Mouse (Mus musculus): ENCODE results near the gene Map3k12. TPM values are rescaled to one million over a fixed set of nuclear protein-coding genes. Genes with fewer than 3 reads are reported as not detected.

Gene Map3k12
- polyA plus RNA-seq, 1 experiment from 2014 or later = 10.4 TPM

DNA sequence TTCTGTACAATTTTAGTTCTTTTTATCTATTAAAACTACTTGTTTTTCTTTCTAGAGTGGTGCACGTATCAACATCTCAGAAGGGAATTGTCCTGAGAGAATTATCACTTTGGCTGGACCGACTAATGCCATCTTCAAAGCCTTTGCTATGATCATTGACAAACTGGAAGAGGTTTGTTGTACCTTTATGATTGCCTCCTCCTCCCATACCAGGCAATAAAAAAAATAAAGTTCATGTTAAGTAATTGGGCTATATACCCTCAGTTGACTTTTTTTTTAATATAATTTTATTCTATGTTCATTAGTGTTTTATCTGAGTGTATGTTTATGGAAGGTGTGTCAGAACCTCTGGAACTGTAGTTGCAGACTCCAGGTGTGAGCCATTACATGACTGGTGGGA lies 42.3 kb downstream of the Map3k12 start:
- ATAC-seq (ENCODE audit: insufficient number of reproducible peaks, insufficient read depth, low FRiP score, low read depth) = no peak
- Histone ChIP-seq H3K9ac (ENCODE audit: low read length) (no peak overlapping the region), H3K36me3 (ENCODE audit: control insufficient read depth, insufficient read depth, low read length) (peaks cover 68% of the 10 kb centered on the region), H3K4me1 (ENCODE audit: control insufficient read depth in 2 of 2, insufficient read depth in 2 of 2, low read length in 2 of 2) (peaks cover 2 to 18% of the 10 kb centered on the region in 2 experiments; a peak in 3 of 4 replicates), H3K4me3 (ENCODE audit: control insufficient read depth in 1 of 2, insufficient read depth in 1 of 2, low read depth in 1 of 2, low read length in 2 of 2) (no peak overlapping the region), H3K4me2 (ENCODE audit: low read length) (no peak overlapping the region), H3K9me3 (ENCODE audit: control insufficient read depth, low read length) (no peaks in the 10 kb centered on the region), H3K27ac (replicated peaks in 1 of 2; ENCODE audit: control insufficient read depth in 1 of 2, insufficient read depth in 1 of 2, low read depth in 2 of 2, low read length in 2 of 2) (no peak overlapping the region), H3K27me3 (ENCODE audit: control insufficient read depth, insufficient read depth, low read length) (no peaks in the 10 kb centered on the region)
- WGBS = 74% methylated on average over 2 of the region's 2 CpGs

DNA sequence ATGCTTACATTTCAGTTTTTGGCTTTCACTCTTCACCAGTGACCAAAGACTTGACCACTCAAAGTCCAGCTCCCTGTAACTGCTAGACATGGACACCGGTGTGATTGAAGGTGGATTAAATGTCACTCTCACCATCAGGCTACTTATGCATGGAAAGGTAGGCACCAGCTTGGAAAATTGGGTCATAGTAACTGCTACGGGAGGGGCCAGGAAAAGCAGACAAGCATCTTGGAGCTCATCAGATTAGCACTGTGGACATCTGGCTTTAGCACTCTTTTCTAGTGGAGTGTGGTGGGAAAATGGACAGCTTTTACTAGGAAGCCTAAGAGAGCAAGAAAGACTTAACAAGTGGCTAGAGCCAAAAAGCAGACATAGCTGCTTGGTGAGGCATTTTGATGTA lies 43.6 kb downstream of the Map3k12 start:
- Histone ChIP-seq H3K9ac (ENCODE audit: low read length) (no peak overlapping the region), H3K27ac (replicated peaks in 1 of 2; ENCODE audit: control insufficient read depth in 1 of 2, insufficient read depth in 1 of 2, low read depth in 2 of 2, low read length in 2 of 2) (no peak overlapping the region), H3K4me3 (ENCODE audit: control insufficient read depth in 1 of 2, insufficient read depth in 1 of 2, low read depth in 1 of 2, low read length in 2 of 2) (no peak overlapping the region), H3K36me3 (ENCODE audit: control insufficient read depth, insufficient read depth, low read length) (peaks cover 56% of the 10 kb centered on the region), H3K4me1 (ENCODE audit: control insufficient read depth in 2 of 2, insufficient read depth in 2 of 2, low read length in 2 of 2) (peaks cover 2 to 18% of the 10 kb centered on the region in 2 experiments; a peak in 3 of 4 replicates), H3K4me2 (ENCODE audit: low read length) (peak overlapping the region; percentile 85), H3K27me3 (ENCODE audit: control insufficient read depth, insufficient read depth, low read length) (no peaks in the 10 kb centered on the region), H3K9me3 (ENCODE audit: control insufficient read depth, low read length) (no peaks in the 10 kb centered on the region)
- ATAC-seq (ENCODE audit: insufficient number of reproducible peaks, insufficient read depth, low FRiP score, low read depth) = no peak
- WGBS = 57% methylated on average over 2 of the region's 2 CpGs

DNA sequence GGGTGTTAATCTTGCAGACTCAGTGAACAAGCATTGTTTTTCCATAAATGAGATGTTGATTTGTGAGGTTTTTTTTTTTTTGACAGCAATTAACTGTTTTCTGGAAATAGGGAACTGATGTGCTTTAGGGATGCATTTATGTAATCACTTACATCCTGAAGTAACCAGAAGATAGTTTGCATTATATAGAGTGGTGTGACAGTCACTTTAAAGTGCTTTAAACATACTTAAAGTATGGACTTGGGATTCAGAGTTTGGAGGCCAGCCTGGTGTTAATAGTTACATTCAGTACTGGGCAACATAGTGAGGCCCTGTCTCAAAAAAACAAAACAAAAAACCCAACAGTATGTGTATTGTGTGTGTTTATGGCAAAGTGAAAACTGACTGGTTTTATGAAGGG lies 45.1 kb downstream of the Map3k12 start:
- H3K9me3 ChIP-seq (ENCODE audit: control insufficient read depth, low read length) = no peaks in the 10 kb centered on the region
- no peaks in the 10 kb centered on the region for H3K27me3 ChIP-seq (ENCODE audit: control insufficient read depth, insufficient read depth, low read length)
- peak overlapping the region; percentile 98 for H3K9ac ChIP-seq (ENCODE audit: low read length)
- H3K4me3 ChIP-seq (ENCODE audit: control insufficient read depth in 1 of 2, insufficient read depth in 1 of 2, low read depth in 1 of 2, low read length in 2 of 2) = peak overlapping the region in 1 of 2 experiments; percentile 92; a peak in 2 of 4 replicates
- peak overlapping the region; percentile 85 for H3K4me2 ChIP-seq (ENCODE audit: low read length)
- no peak overlapping the region; a peak in 1 of 4 replicates for H3K27ac ChIP-seq (replicated peaks in 1 of 2; ENCODE audit: control insufficient read depth in 1 of 2, insufficient read depth in 1 of 2, low read depth in 2 of 2, low read length in 2 of 2)
- ATAC-seq (ENCODE audit: insufficient number of reproducible peaks, insufficient read depth, low FRiP score, low read depth) = no peak
- H3K36me3 ChIP-seq (ENCODE audit: control insufficient read depth, insufficient read depth, low read length) = peaks cover 40% of the 10 kb centered on the region
- peaks cover 2 to 18% of the 10 kb centered on the region in 2 experiments; a peak in 3 of 4 replicates for H3K4me1 ChIP-seq (ENCODE audit: control insufficient read depth in 2 of 2, insufficient read depth in 2 of 2, low read length in 2 of 2)

DNA sequence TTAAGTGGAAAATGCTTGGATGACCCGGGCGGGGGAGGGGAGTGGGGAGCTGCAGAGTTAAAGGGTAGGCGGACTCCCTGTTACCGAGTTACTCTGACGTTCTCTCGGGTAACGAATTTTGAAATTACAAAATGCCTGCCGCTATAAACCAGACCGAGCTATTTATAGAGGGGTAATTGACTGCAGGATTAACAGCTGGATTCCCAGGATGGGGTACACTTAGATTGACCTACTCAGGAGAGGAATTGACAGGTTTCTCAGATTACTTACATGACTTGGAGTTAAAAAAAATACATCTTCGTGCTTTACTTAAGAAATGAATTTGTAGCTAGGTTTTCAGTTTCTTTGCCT lies 45.6 kb downstream of the Map3k12 start:
- H3K27me3 ChIP-seq (ENCODE audit: control insufficient read depth, insufficient read depth, low read length) = no peaks in the 10 kb centered on the region
- no peaks in the 10 kb centered on the region for H3K9me3 ChIP-seq (ENCODE audit: control insufficient read depth, low read length)
- peaks cover 2 to 18% of the 10 kb centered on the region in 2 experiments; a peak in 3 of 4 replicates for H3K4me1 ChIP-seq (ENCODE audit: control insufficient read depth in 2 of 2, insufficient read depth in 2 of 2, low read length in 2 of 2)
- H3K36me3 ChIP-seq (ENCODE audit: control insufficient read depth, insufficient read depth, low read length) = peaks cover 36% of the 10 kb centered on the region
- 2% methylated on average over 10 of the region's 10 CpGs for WGBS
- peak overlapping the region; percentile 85 for H3K4me2 ChIP-seq (ENCODE audit: low read length)
- H3K9ac ChIP-seq (ENCODE audit: low read length) = peak overlapping the region; percentile 98
- peak overlapping the region in 1 of 2 experiments; percentile 99; a peak in 2 of 4 replicates for H3K27ac ChIP-seq (replicated peaks in 1 of 2; ENCODE audit: control insufficient read depth in 1 of 2, insufficient read depth in 1 of 2, low read depth in 2 of 2, low read length in 2 of 2)
- peak overlapping the region; percentile 68 to 92 for H3K4me3 ChIP-seq (ENCODE audit: control insufficient read depth in 1 of 2, insufficient read depth in 1 of 2, low read depth in 1 of 2, low read length in 2 of 2)
- no peak for ATAC-seq (ENCODE audit: insufficient number of reproducible peaks, insufficient read depth, low FRiP score, low read depth)

DNA sequence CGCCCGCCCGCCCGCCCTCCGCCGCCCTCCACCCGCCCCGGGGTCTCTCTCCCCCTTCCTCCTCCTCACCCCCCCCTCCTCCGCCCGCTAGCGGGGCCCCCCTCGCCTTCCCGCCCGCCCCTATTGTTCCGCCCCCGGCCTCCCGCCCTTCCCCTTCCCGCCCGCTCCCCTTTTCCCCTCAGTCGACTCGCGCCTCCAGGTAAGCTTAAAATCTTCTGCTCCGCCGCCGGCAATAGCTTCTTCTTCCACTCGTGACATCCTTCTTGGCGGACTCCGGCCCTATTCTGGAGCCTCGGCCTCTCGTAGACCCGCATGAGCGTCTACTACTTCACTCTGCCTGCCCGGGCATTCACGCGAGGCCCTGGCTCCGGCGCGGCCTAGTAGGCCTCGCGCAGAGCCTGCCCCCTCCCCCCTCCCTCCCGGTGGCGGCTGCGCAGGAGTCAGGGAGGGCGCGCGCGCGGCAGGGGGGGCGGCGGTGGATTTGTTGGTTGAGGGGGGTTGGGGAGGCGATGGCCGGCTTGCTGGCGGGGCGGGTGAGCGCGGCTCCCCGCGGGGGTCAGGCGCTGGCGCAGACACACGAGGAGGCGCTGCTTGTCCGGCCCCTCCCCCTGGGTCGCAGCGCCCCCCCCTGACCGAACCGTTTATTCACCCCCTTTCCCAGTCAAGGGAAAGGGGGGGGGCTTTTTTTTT lies 46.1 kb downstream of the Map3k12 start:
- peak; percentile 74 for ATAC-seq (ENCODE audit: insufficient number of reproducible peaks, insufficient read depth, low FRiP score, low read depth)
- Histone ChIP-seq H3K4me2 (ENCODE audit: low read length) (peak overlapping the region; percentile 85), H3K36me3 (ENCODE audit: control insufficient read depth, insufficient read depth, low read length) (peaks cover 31% of the 10 kb centered on the region), H3K27me3 (ENCODE audit: control insufficient read depth, insufficient read depth, low read length) (no peaks in the 10 kb centered on the region), H3K9ac (ENCODE audit: low read length) (peak overlapping the region; percentile 98), H3K27ac (replicated peaks in 1 of 2; ENCODE audit: control insufficient read depth in 1 of 2, insufficient read depth in 1 of 2, low read depth in 2 of 2, low read length in 2 of 2) (peak overlapping the region; percentile 91 to 99), H3K4me1 (ENCODE audit: control insufficient read depth in 2 of 2, insufficient read depth in 2 of 2, low read length in 2 of 2) (peaks cover 2 to 18% of the 10 kb centered on the region in 2 experiments; a peak in 3 of 4 replicates), H3K9me3 (ENCODE audit: control insufficient read depth, low read length) (no peaks in the 10 kb centered on the region), H3K4me3 (ENCODE audit: control insufficient read depth in 1 of 2, insufficient read depth in 1 of 2, low read depth in 1 of 2, low read length in 2 of 2) (peak overlapping the region; percentile 68 to 92)
- under 1% methylated on average over 44 of the region's 67 CpGs for WGBS

DNA sequence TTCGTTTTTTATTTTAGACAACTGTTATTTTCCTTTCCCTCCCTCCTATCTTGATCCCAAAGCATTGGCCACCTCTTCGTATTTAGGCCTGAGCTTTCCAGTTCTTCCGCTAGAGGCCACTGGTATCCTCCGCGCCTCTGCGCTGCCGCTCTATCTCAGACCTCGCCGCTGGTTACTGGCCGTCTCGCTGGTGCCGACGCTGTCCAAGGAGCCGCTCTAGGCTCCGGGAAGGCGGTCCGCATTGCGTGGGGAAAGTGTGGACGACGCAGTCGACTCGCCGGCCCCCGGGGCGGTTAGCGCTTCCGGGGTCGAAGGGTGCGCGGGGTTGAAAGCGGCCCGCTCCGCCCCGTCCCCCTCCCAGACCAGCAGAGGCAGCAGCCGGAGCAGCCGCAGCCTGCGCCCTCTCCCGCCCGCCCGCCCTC lies 46.7 kb downstream of the Map3k12 start, which contains the start of gene Pcbp2:
TSS of gene Pcbp2 (plus strand) at position 357 of the 422 bp plus-strand sequence.
- H3K27ac ChIP-seq (replicated peaks in 1 of 2; ENCODE audit: control insufficient read depth in 1 of 2, insufficient read depth in 1 of 2, low read depth in 2 of 2, low read length in 2 of 2) = peak within 1 kb of the TSS; percentile 91 to 99
- peaks cover 2 to 18% of the 10 kb centered on the region in 2 experiments; a peak in 3 of 4 replicates for H3K4me1 ChIP-seq (ENCODE audit: control insufficient read depth in 2 of 2, insufficient read depth in 2 of 2, low read length in 2 of 2)
- no peaks in the 10 kb centered on the region for H3K27me3 ChIP-seq (ENCODE audit: control insufficient read depth, insufficient read depth, low read length)
- under 1% methylated on average over 34 of the region's 40 CpGs for WGBS
- peak within 1 kb of the TSS; percentile 68 to 92 for H3K4me3 ChIP-seq (ENCODE audit: control insufficient read depth in 1 of 2, insufficient read depth in 1 of 2, low read depth in 1 of 2, low read length in 2 of 2)
- no peaks in the 10 kb centered on the region for H3K9me3 ChIP-seq (ENCODE audit: control insufficient read depth, low read length)
- peak within 1 kb of the TSS; percentile 98 for H3K9ac ChIP-seq (ENCODE audit: low read length)
- peak; percentile 99 for ATAC-seq (ENCODE audit: insufficient number of reproducible peaks, insufficient read depth, low FRiP score, low read depth)
- peaks cover 25% of the 10 kb centered on the region for H3K36me3 ChIP-seq (ENCODE audit: control insufficient read depth, insufficient read depth, low read length)
- peak within 1 kb of the TSS; percentile 85 for H3K4me2 ChIP-seq (ENCODE audit: low read length)

DNA sequence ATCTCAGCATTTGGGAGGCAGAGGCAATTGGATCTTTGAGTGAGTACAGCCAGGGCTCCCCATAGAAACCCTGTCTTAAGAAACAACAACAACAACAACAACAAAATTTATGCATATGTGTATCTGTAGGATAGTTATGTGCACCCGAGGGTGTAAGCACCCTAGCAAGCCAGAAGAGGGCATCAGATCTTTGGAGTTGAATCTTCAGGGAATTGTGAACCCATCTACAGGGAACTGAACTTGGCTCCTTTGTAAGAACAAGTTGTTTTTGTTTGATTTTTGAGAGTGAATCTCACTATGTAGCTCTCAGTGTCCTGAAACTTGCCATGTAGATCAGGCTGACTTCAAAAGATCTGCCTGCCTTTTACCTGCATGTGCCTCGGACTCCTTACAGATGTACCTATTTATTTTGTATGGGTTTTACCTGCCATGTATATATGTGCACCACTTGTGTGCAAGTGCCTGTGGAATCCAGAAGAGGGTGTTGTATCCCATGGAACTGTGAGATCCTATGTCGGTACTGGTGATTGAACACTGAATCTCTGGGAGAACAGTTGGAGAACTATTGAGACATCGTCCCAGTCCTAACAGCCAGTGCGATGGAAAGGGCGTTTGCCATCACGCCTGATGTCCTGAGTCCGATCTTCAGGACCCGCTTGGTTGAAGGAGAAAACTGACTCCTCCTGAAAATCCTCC lies 48.0 kb downstream of the Map3k12 start:
- no peak overlapping the region for H3K27ac ChIP-seq (replicated peaks in 1 of 2; ENCODE audit: control insufficient read depth in 1 of 2, insufficient read depth in 1 of 2, low read depth in 2 of 2, low read length in 2 of 2)
- H3K4me1 ChIP-seq (ENCODE audit: control insufficient read depth in 2 of 2, insufficient read depth in 2 of 2, low read length in 2 of 2) = peaks cover 2 to 18% of the 10 kb centered on the region in 2 experiments; a peak in 3 of 4 replicates
- H3K9ac ChIP-seq (ENCODE audit: low read length) = no peak overlapping the region
- no peak overlapping the region for H3K4me3 ChIP-seq (ENCODE audit: control insufficient read depth in 1 of 2, insufficient read depth in 1 of 2, low read depth in 1 of 2, low read length in 2 of 2)
- H3K27me3 ChIP-seq (ENCODE audit: control insufficient read depth, insufficient read depth, low read length) = no peaks in the 10 kb centered on the region
- WGBS = 95% methylated on average over 9 of the region's 9 CpGs
- ATAC-seq (ENCODE audit: insufficient number of reproducible peaks, insufficient read depth, low FRiP score, low read depth) = no peak
- H3K9me3 ChIP-seq (ENCODE audit: control insufficient read depth, low read length) = no peaks in the 10 kb centered on the region
- peaks cover 11% of the 10 kb centered on the region for H3K36me3 ChIP-seq (ENCODE audit: control insufficient read depth, insufficient read depth, low read length)
- no peak overlapping the region for H3K4me2 ChIP-seq (ENCODE audit: low read length)

Data from heart, embryonic 14.5 days (tissue).